Mouse (Mus musculus) midbrain, postnatal 0 days (tissue): ENCODE data around the gene Chrna1. TPM values are rescaled to one million over a fixed set of nuclear protein-coding genes. Genes with fewer than 3 reads are reported as not detected.

Source experiments
- ATAC-seq: fragments of 200-750 bp; cut with Nextera tagmentation; 2 replicates; pipeline ENCODE4 v1.8.0; 2017; ENCODE audit warnings: moderate number of reproducible peaks, mild to moderate bottlenecking, moderate TSS enrichment, moderate library complexity; ENCODE audit not compliant: low FRiP score
- DNase-seq: peaks from one replicate; pipeline ENCODE4 v3.0.0-alpha.2; 2015; ENCODE audit warnings: low spot score
- H3K27ac ChIP-seq: fragments of 300-500 bp; sonication (generic); 2 replicates; pipeline ENCODE4 v1.5.1; 2014; ENCODE audit warnings: low read depth, mild to moderate bottlenecking, low read length, mixed read lengths
- H3K27me3 ChIP-seq: fragments of 300-500 bp; sonication (generic); 2 replicates; pipeline ENCODE4 v1.6.1; 2014; ENCODE audit warnings: low read length, control low read depth, mixed read lengths; ENCODE audit not compliant: insufficient read depth
- H3K36me3 ChIP-seq: fragments of 300-500 bp; sonication (generic); 2 replicates; pipeline ENCODE4 v1.6.1; 2014; ENCODE audit warnings: low read length, control low read depth, mixed read lengths; ENCODE audit not compliant: insufficient read depth
- H3K4me1 ChIP-seq: fragments of 300-500 bp; sonication (generic); 2 replicates; pipeline ENCODE4 v1.6.1; 2014; ENCODE audit warnings: mild to moderate bottlenecking, control low read depth, antibody characterized with exemption, low read length, mixed read lengths; ENCODE audit not compliant: insufficient read depth
- H3K4me2 ChIP-seq: fragments of 300-500 bp; sonication (generic); 2 replicates; pipeline ENCODE4 v1.6.1; 2014; ENCODE audit warnings: low read depth, mild to moderate bottlenecking, low read length, mixed read lengths; ENCODE audit not compliant: poor library complexity, severe bottlenecking
- H3K4me3 ChIP-seq: fragments of 300-500 bp; sonication (generic); 2 replicates; pipeline ENCODE4 v1.5.1; 2014; ENCODE audit warnings: low read depth, mild to moderate bottlenecking, low read length, moderate library complexity
- H3K9ac ChIP-seq: fragments of 300-500 bp; sonication (generic); replicated peaks from 2 replicates; pipeline ENCODE4 v1.6.1; 2014; ENCODE audit warnings: mild to moderate bottlenecking, low read length, moderate library complexity, mixed read lengths; ENCODE audit not compliant: poor library complexity, severe bottlenecking
- H3K9me3 ChIP-seq: fragments of 300-500 bp; sonication (generic); 2 replicates; pipeline ENCODE4 v1.6.1; 2016; ENCODE audit warnings: low read length, control low read depth
- CTCF ChIP-seq: IDR thresholded peaks from 2 replicates; pipeline ENCODE4 v1.5.1; 2016; ENCODE audit warnings: antibody characterized with exemption, mild to moderate bottlenecking
- WGBS: fragments of 180-500 bp; shearing (Covaris S2); extraction: QIAGEN DNeasy Blood & Tissue Kit; methylation state at CpG from one replicate; pipeline ENCODE4 v1.1.7; 2014; 5-methylcytosine and 5-hydroxymethylcytosine counted together
- polyA plus RNA-seq: library from polyadenylated mRNA; unstranded; fragments of >200 nt; fragmentation: Nextera tagmentation; extraction: Ambion mirVana; gene quantifications from 2 replicates; pipeline ENCODE4 v1.2.1, GENCODE M21; 2015
- total RNA-seq: library from RNA; depleted of rRNA; stranded (reverse); fragments of >200 nt; gene quantifications from 2 replicates; pipeline ENCODE4 v1.2.3, GENCODE M21; 2014; rRNA removed

Chrna1 gene
- total and polyA plus RNA-seq, 2 experiments from 2014 or later: 0.22 to 0.31 TPM

DNA sequence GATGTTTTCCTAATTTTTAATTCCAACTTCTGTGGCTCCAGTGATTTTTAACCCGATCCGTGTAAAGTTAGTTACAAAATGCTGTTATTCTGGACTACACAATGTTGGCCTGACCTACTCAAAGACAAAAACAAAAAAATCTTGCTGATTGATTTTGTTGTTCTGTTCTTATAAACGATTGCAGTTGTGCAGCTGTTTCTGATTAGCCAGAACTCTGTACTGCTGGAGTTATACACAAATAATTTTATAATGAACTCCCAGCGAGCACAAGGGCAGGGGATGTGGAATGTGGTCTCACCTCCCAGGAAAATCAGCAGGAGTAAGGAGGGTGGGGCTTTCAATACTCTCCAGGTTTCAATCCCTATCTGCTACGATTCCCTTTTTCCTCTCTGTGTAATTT is 61.2 kb downstream of the Chrna1 start:
- Histone ChIP-seq H3K27ac (no peak overlapping the region), H3K36me3 (no peaks in the 10 kb centered on the region)
- WGBS: 80% methylated on average over 5 of the region's 5 CpGs

GRCm38 (mm10) chr2:73518311-73518710 is 61.8 kb downstream of the Chrna1 start:
- H3K9me3 ChIP-seq: no peaks in the 10 kb centered on the region
- H3K4me1 ChIP-seq: no peaks in the 10 kb centered on the region
- no peak overlapping the region for H3K9ac ChIP-seq
- H3K36me3 ChIP-seq: no peaks in the 10 kb centered on the region
- no peak for TF ChIP-seq CTCF
- H3K27me3 ChIP-seq: no peaks in the 10 kb centered on the region
- H3K4me3 ChIP-seq: no peak overlapping the region
- WGBS: 84% methylated on average over 2 of the region's 2 CpGs
- no peak overlapping the region for H3K4me2 ChIP-seq
- H3K27ac ChIP-seq: no peak overlapping the region
- no peak for DNase-seq
- no peak for ATAC-seq

More for the DNA sequence above, 61.2 kb downstream of the Chrna1 start:
- Histone ChIP-seq H3K9me3 (no peaks in the 10 kb centered on the region), H3K4me2 (no peak overlapping the region), H3K9ac (no peak overlapping the region), H3K27me3 (no peaks in the 10 kb centered on the region), H3K4me1 (no peaks in the 10 kb centered on the region), H3K4me3 (no peak overlapping the region)
- no peak for TF ChIP-seq CTCF
- no peak for ATAC-seq
- no peak for DNase-seq

DNA sequence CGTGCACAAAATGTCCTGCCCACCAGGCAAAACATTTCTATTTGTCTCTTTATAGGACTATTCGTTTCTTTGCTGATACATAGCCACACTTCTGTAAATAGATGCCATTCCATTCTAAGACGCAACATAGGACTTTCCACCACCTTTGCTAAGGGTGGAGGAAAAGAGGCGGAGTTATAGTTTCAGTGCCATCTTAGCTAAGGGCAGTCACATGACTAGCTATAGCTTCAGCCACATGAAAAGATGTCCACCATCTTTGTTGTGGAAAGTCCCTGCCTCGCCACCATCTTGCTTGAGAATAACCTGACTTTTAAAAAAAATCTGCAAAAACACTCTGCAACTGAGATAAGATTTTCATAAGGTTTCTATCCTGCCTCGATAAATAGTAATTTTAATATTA is 66.0 kb downstream of the Chrna1 start:
- Histone ChIP-seq H3K27me3 (no peaks in the 10 kb centered on the region), H3K9ac (no peak overlapping the region), H3K9me3 (no peaks in the 10 kb centered on the region), H3K4me1 (no peaks in the 10 kb centered on the region), H3K36me3 (no peaks in the 10 kb centered on the region), H3K4me2 (no peak overlapping the region), H3K4me3 (no peak overlapping the region), H3K27ac (no peak overlapping the region)
- DNase-seq: no peak
- no peak for TF ChIP-seq CTCF
- WGBS: 94% methylated on average over 6 of the region's 6 CpGs
- ATAC-seq: no peak

Other genes starting within 250 kb of the Chrna1 start
- gene Gpr155, start 193.8 kb downstream of the Chrna1 start, total RNA-seq: 13.6 and 26.5 TPM in 2 replicates
- gene Gpr155, start 193.8 kb downstream of the Chrna1 start, polyA plus RNA-seq: 9.9 and 11.8 TPM in 2 replicates
- 1.8 and 4.3 TPM in 2 replicates for gene Wipf1, start 50.6 kb downstream of the Chrna1 start, total RNA-seq
- gene Wipf1, start 50.6 kb downstream of the Chrna1 start, polyA plus RNA-seq: 2.1 and 2.4 TPM in 2 replicates
- 122 and 147 TPM in 2 replicates for gene Chn1, start 195.0 kb upstream of the Chrna1 start, total RNA-seq
- gene Chn1, start 195.0 kb upstream of the Chrna1 start, polyA plus RNA-seq: 80.3 and 81.1 TPM in 2 replicates